Mouse (Mus musculus): Measurements from ENCODE around the gene Tmem205. TPM values are rescaled to one million over a fixed set of nuclear protein-coding genes. Genes with fewer than 3 reads are reported as not detected.

The Tmem205 gene
- polyA plus RNA-seq, 1 experiment from 2014 or later = 38.3 TPM

- Histone ChIP-seq H3K4me1 (replicated peaks) (peaks cover 40% of the 10 kb centered on the region), H3K9ac (no peak overlapping the region), H3K27me3 (replicated peaks) (peaks cover 26% of the 10 kb centered on the region), H3K27ac (ENCODE audit: poor library complexity, severe bottlenecking) (no peak overlapping the region), H3K36me3 (peaks cover 18% of the 10 kb centered on the region), H3K4me2 (no peak overlapping the region), H3K9me3 (replicated peaks) (no peaks in the 10 kb centered on the region), H3K4me3 (no peak overlapping the region)
- WGBS = 87% methylated on average over 7 of the region's 7 CpGs
- no peak for ATAC-seq (ENCODE audit: insufficient number of reproducible peaks, low FRiP score)
Observed at GRCm38 (mm10) chr9:21959244-21959643, 31.9 kb upstream of the Tmem205 start.

- Histone ChIP-seq H3K9ac (no peak overlapping the region), H3K27ac (ENCODE audit: poor library complexity, severe bottlenecking) (no peak overlapping the region), H3K4me1 (replicated peaks) (peaks cover 32% of the 10 kb centered on the region), H3K27me3 (replicated peaks) (peaks cover 26% of the 10 kb centered on the region), H3K4me2 (no peak overlapping the region), H3K36me3 (peaks cover 18% of the 10 kb centered on the region), H3K4me3 (no peak overlapping the region), H3K9me3 (replicated peaks) (no peaks in the 10 kb centered on the region)
- no peak for ATAC-seq (ENCODE audit: insufficient number of reproducible peaks, low FRiP score)
- 68% methylated on average over 5 of the region's 5 CpGs for WGBS
Observed at GRCm38 (mm10) chr9:21958372-21958771, 31.0 kb upstream of the Tmem205 start.

GRCm38 (mm10) chr9:21955570-21956281 lies 28.4 kb upstream of the Tmem205 start, which contains the start of gene Swsap1:
TSS of gene Swsap1 (plus strand) at chr9:21955755.
- under 1% methylated on average over 54 of the region's 54 CpGs for WGBS
- Histone ChIP-seq H3K4me3 (peak within 1 kb of the TSS; percentile 82), H3K4me1 (replicated peaks) (peaks cover 6% of the 10 kb centered on the region), H3K27ac (ENCODE audit: poor library complexity, severe bottlenecking) (peak within 1 kb of the TSS; percentile 91), H3K9ac (peak within 1 kb of the TSS; percentile 80), H3K36me3 (peaks cover 18% of the 10 kb centered on the region), H3K4me2 (peak within 1 kb of the TSS; percentile 77), H3K27me3 (replicated peaks) (peaks cover 17% of the 10 kb centered on the region), H3K9me3 (replicated peaks) (no peaks in the 10 kb centered on the region)
- ATAC-seq (ENCODE audit: insufficient number of reproducible peaks, low FRiP score) = peak; percentile 97

- 2% methylated on average over 18 of the region's 18 CpGs for WGBS
- Histone ChIP-seq H3K36me3 (peaks cover 18% of the 10 kb centered on the region), H3K9me3 (replicated peaks) (no peaks in the 10 kb centered on the region), H3K9ac (peak overlapping the region; percentile 80), H3K27ac (ENCODE audit: poor library complexity, severe bottlenecking) (peak overlapping the region; percentile 91; the same call in 1 of the 2 replicates), H3K4me1 (replicated peaks) (peaks cover 4% of the 10 kb centered on the region; the same call in 1 of the 2 replicates), H3K4me3 (peak overlapping the region; percentile 82), H3K4me2 (peak overlapping the region; percentile 77), H3K27me3 (replicated peaks) (peaks cover 14% of the 10 kb centered on the region)
- peak; percentile 71 for ATAC-seq (ENCODE audit: insufficient number of reproducible peaks, low FRiP score)
Observed at GRCm38 (mm10) chr9:21955225-21955569, 27.8 kb upstream of the Tmem205 start.

GRCm38 (mm10) chr9:21954635-21955034 lies 27.3 kb upstream of the Tmem205 start:
- H3K9ac ChIP-seq = no peak overlapping the region
- H3K36me3 ChIP-seq = peaks cover 18% of the 10 kb centered on the region
- 75% methylated on average over 3 of the region's 3 CpGs for WGBS
- H3K4me3 ChIP-seq = no peak overlapping the region
- H3K4me1 ChIP-seq (replicated peaks) = peaks cover 4% of the 10 kb centered on the region; the same call in 1 of the 2 replicates
- no peak overlapping the region for H3K4me2 ChIP-seq
- no peaks in the 10 kb centered on the region for H3K9me3 ChIP-seq (replicated peaks)
- no peak for ATAC-seq (ENCODE audit: insufficient number of reproducible peaks, low FRiP score)
- H3K27me3 ChIP-seq (replicated peaks) = peaks cover 11% of the 10 kb centered on the region
- H3K27ac ChIP-seq (ENCODE audit: poor library complexity, severe bottlenecking) = no peak overlapping the region

GRCm38 (mm10) chr9:21953600-21953999 lies 26.2 kb upstream of the Tmem205 start:
- Histone ChIP-seq H3K27me3 (replicated peaks) (peaks cover 14% of the 10 kb centered on the region), H3K36me3 (peaks cover 10% of the 10 kb centered on the region; the same call in 1 of the 2 replicates), H3K4me2 (no peak overlapping the region), H3K9me3 (replicated peaks) (no peaks in the 10 kb centered on the region), H3K9ac (no peak overlapping the region), H3K27ac (ENCODE audit: poor library complexity, severe bottlenecking) (no peak overlapping the region), H3K4me3 (no peak overlapping the region), H3K4me1 (replicated peaks) (peaks cover 4% of the 10 kb centered on the region; the same call in 1 of the 2 replicates)
- ATAC-seq (ENCODE audit: insufficient number of reproducible peaks, low FRiP score) = no peak
- WGBS = 13% methylated on average over 3 of the region's 3 CpGs

- no peak for ATAC-seq (ENCODE audit: insufficient number of reproducible peaks, low FRiP score)
- peaks cover 8% of the 10 kb centered on the region for H3K4me1 ChIP-seq (replicated peaks)
- peaks cover 30% of the 10 kb centered on the region for H3K27me3 ChIP-seq (replicated peaks)
- no peak overlapping the region for H3K4me2 ChIP-seq
- H3K27ac ChIP-seq (ENCODE audit: poor library complexity, severe bottlenecking) = no peak overlapping the region
- H3K36me3 ChIP-seq = no peaks in the 10 kb centered on the region
- WGBS = 78% methylated on average over 3 of the region's 3 CpGs
- no peak overlapping the region for H3K4me3 ChIP-seq
- no peaks in the 10 kb centered on the region for H3K9me3 ChIP-seq (replicated peaks)
- H3K9ac ChIP-seq = no peak overlapping the region
Observed at GRCm38 (mm10) chr9:21951977-21952376, 24.6 kb upstream of the Tmem205 start.

GRCm38 (mm10) chr9:21950322-21950721 lies 23.0 kb upstream of the Tmem205 start:
- Histone ChIP-seq H3K36me3 (no peaks in the 10 kb centered on the region), H3K4me2 (no peak overlapping the region), H3K9me3 (replicated peaks) (no peaks in the 10 kb centered on the region), H3K4me1 (replicated peaks) (peaks cover 8% of the 10 kb centered on the region), H3K9ac (no peak overlapping the region), H3K27ac (ENCODE audit: poor library complexity, severe bottlenecking) (no peak overlapping the region), H3K27me3 (replicated peaks) (peaks cover 43% of the 10 kb centered on the region), H3K4me3 (no peak overlapping the region)
- 17% methylated on average over 11 of the region's 11 CpGs for WGBS
- no peak for ATAC-seq (ENCODE audit: insufficient number of reproducible peaks, low FRiP score)

GRCm38 (mm10) chr9:21948790-21949189 lies 21.4 kb upstream of the Tmem205 start:
- H3K36me3 ChIP-seq = no peaks in the 10 kb centered on the region
- H3K4me2 ChIP-seq = no peak overlapping the region
- H3K27ac ChIP-seq (ENCODE audit: poor library complexity, severe bottlenecking) = no peak overlapping the region
- 58% methylated on average over 6 of the region's 6 CpGs for WGBS
- no peak overlapping the region for H3K4me3 ChIP-seq
- H3K4me1 ChIP-seq (replicated peaks) = peaks cover 8% of the 10 kb centered on the region
- peaks cover 57% of the 10 kb centered on the region for H3K27me3 ChIP-seq (replicated peaks)
- H3K9ac ChIP-seq = no peak overlapping the region
- no peak for ATAC-seq (ENCODE audit: insufficient number of reproducible peaks, low FRiP score)
- no peaks in the 10 kb centered on the region for H3K9me3 ChIP-seq (replicated peaks)

GRCm38 (mm10) chr9:21948146-21948545 lies 20.8 kb upstream of the Tmem205 start:
- Histone ChIP-seq H3K27me3 (replicated peaks) (peaks cover 62% of the 10 kb centered on the region), H3K9ac (no peak overlapping the region), H3K4me3 (no peak overlapping the region), H3K27ac (ENCODE audit: poor library complexity, severe bottlenecking) (no peak overlapping the region), H3K36me3 (no peaks in the 10 kb centered on the region), H3K4me2 (no peak overlapping the region), H3K4me1 (replicated peaks) (peaks cover 8% of the 10 kb centered on the region), H3K9me3 (replicated peaks) (no peaks in the 10 kb centered on the region)
- no peak for ATAC-seq (ENCODE audit: insufficient number of reproducible peaks, low FRiP score)
- WGBS = 55% methylated on average over 8 of the region's 8 CpGs

GRCm38 (mm10) chr9:21947540-21948130 lies 20.3 kb upstream of the Tmem205 start:
- no peaks in the 10 kb centered on the region for H3K9me3 ChIP-seq (replicated peaks)
- H3K27me3 ChIP-seq (replicated peaks) = peaks cover 62% of the 10 kb centered on the region
- WGBS = 3% methylated on average over 26 of the region's 28 CpGs
- peak overlapping the region; percentile 18 for H3K4me3 ChIP-seq
- peaks cover 8% of the 10 kb centered on the region for H3K4me1 ChIP-seq (replicated peaks)
- H3K4me2 ChIP-seq = peak overlapping the region; percentile 45
- ATAC-seq (ENCODE audit: insufficient number of reproducible peaks, low FRiP score) = no peak
- no peak overlapping the region for H3K9ac ChIP-seq
- H3K27ac ChIP-seq (ENCODE audit: poor library complexity, severe bottlenecking) = no peak overlapping the region
- no peaks in the 10 kb centered on the region for H3K36me3 ChIP-seq

All from heart, embryonic 12.5 days (tissue).